Mouse (Mus musculus) layer of hippocampus, postnatal 36 days (tissue): ENCODE data around the gene Prkar1b. TPM values are rescaled to one million over a fixed set of nuclear protein-coding genes. Genes with fewer than 3 reads are reported as not detected.

Experiments used
- DNase-seq, 2 experiments: peaks; one replicate each; pipeline ENCODE4 v3.0.0; 2022
- total RNA-seq, 2 experiments: library from RNA; stranded (reverse); gene quantifications; 2 replicates each; pipeline ENCODE4 v1.2.3; 2021

The Prkar1b gene
- total RNA-seq, 2 experiments from 2014 or later: 397 to 416 TPM

DNA sequence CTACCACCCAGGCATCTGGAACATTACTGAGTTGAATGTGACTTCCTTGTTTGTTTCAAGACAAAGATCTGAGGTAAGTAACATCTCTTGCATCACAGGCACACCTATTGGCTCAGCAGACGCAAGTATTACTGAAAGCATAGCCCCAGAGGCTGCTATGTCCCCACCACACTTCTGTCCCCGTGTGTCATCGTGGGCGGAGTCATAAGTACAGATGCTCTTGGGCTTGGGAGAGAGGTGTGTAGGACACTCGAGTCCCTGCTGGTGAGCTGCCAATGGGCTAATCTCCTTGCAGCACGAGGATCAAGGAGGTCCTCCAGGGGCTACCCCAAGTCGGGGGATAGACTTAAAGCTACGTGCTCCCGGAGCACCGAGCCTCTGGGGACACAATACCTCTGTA, 96.6 kb downstream of the Prkar1b start:
- DNase-seq: no peak

DNA sequence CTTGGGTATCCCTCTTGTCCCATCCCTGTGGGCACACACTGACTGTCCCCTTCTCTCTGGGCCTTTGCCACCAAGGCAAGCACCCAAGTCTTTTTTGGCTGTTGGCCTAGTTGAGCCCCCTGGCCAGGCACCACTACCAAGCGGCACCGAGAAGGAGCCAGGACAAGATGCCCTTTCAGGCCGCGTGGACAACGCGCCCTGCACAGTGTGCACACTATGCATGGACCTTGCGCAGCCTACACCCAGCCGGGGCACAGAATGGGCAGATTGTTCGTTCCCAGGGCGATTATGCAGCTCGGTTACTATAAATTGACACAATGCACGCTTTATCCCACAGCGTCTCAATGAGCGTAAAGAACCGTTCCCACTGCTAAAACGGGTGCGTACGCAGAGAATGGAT, 98.5 kb downstream of the Prkar1b start:
- DNase-seq: peak; percentile 70 to 77

DNA sequence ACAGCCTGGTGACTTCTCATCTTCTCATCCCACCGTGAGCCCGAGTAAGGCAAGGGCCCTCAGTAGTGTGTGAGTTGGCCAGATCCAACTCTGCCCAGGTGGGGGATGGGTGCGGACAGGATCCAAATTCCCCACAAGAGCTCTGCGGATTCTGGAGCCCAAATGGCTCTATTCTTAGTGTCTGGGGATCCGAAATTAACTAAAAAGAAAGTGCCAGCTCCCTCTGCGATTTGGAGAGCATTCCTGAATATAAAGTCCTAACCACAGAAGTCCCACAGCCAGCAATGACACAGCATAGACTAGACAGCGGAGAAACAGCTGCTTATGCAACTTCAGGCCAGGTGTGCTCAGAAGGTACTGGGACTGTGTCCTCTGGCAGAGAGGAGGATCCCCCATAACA, 100.4 kb downstream of the Prkar1b start:
- no peak for DNase-seq

DNA sequence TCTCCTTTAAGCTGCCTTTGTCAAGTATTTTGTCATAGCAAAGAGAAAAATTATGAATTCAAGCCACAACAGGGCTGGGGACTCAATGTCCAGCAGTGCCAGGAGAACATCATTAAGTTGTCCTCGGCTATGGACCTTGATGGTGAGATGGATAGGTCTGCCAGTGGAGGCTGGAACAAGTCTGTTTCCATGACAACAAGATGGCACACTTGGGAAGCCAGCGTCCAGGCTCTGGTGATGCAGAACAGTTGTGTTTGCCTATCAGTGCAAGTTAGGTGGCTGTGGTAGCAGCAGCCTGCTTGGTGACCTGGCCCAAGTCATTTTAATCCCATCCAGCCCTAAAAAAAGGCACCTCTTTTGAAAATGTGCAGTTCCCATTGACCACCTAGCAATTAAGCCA, 102.6 kb downstream of the Prkar1b start:
- no peak for DNase-seq

DNA sequence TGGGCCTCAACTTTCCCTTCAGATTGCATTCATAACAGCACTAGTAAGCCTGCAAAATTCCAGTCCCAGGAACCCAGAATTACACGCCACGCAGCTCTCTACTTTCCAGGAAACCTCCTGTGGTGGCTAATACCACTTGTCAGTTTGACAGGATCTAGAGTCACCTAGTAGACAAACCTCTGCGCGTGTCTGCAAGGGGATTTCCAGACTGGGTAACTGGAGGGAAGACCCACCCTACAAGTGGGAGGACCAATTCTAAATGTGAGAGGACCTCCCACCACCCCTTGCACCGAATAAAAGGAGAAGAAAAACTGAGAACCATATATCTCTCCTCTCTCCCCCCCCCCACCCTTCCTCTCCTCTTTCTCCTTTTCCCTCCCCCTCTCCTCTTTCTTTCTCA, 103.2 kb downstream of the Prkar1b start:
- no peak for DNase-seq

DNA sequence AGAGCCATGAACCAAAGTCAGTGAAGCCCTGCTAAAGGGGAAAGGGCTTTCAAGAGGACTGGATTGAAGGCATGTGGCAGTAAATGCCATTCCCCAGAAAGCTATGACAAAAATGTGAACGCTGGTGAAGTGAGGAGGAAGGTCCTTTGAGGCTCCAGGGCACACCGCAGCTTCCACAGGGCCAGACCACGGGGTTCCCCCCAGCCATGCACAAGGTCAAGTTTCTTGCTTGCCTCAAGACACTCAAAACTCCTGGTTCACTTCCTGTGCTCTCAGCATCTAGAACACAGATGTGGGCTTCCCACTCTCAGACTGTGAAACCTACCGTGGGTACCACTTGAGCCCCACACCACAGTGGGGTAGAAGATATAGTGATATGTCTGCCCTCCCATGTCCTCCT, 106.3 kb downstream of the Prkar1b start:
- DNase-seq: no peak

DNA sequence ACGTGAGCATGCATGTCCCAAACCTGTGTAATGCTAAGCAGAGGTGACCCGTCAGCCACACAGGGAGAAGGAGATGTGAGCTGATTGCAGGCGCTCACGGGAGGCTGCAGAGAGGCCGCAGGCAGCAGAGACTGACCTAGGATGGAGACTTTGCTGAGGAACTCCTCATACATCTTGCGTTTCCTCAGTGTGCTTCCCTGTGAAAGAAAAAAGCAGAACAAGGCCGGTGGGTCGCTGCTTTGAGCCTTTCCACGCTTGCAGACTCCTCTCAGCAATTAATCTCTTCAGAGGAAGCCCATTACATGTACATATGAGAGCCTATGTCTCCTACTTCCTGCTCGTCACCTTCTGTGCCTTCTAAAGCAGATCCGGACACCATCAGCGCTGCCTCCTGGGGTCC, 107.5 kb downstream of the Prkar1b start:
- no peak for DNase-seq

DNA sequence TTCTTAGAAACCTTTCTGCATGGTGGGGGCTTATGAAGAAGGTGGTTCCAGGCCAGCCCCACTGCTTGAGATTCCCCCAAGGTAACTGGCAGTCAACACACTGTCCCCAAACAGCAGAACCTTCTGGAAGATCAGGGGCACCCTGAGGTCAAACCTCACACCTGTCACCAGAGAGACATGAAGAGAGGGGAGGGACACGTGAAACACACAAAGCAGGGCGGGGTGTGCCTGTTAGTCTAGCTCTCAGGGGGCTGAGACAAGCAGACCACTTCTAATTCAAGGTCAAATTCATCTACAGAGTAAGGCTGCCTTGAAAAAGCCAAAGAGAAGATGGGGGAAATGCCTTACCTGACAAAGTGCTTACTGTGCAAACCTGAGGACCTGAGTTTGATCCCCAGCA, 114.6 kb downstream of the Prkar1b start:
- DNase-seq: no peak

DNA sequence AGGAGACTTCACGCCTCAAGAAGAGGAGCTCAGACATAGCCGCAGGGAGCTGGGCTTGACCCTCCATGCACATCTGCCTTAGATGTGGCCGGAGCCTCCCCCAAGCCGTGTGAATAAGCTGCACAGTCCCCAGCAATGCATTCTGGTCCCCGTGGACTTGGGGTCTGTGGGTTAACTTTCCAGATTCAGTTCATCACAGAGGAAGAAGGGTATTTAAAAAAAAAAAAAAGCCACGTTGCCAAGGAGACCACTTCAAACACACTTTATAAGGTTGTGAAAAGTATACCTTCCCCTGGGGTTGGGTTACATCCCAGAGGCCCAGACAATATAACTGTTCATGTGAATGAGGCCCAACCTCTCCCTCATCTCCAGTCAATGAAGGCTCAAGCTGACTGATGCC, 115.1 kb downstream of the Prkar1b start:
- no peak for DNase-seq

DNA sequence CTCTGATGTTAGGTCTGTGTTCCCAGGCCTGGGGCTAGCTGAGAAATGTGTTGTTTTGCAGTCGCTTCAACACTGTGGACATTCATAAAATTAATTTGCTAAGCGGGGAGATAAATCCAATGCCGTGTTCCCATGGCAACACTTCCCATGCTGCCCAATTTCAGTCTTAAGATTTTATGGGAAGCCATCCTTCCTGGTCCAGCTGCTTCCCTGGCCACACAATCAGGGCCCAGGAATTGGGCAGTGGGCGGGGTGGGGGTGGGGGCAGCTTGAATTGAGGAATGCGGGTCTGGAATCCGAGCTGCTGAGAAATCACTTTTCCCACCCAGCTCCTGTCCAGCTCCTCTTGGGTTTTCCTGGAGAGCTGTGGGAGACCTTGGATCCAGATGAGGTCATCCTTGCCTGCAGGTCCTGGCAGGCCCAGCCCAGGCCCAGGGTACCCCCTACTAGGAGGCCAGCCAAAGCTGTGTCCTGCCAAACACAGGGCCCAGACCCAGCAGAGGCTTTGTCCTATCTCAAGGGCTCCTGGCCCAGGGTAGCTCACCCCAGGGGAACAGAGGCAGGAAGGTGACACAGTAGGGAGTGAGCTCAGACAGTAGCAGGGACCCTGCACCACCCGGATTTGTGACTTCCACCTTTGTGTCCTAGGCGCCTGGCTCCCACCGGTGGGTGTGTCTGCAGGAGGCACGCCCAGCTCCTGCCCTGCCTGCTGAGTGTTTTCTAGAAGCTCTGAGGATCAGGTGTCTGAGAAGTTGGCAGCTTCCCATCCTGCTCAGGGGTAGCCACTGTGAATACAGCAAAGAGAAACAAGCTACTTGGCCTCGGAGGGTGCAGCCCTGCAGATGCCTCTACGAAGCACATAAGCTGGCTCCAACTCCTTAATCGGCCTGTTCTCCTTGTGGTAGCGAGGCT, 116.1 kb downstream of the Prkar1b start:
- DNase-seq: no peak

DNA sequence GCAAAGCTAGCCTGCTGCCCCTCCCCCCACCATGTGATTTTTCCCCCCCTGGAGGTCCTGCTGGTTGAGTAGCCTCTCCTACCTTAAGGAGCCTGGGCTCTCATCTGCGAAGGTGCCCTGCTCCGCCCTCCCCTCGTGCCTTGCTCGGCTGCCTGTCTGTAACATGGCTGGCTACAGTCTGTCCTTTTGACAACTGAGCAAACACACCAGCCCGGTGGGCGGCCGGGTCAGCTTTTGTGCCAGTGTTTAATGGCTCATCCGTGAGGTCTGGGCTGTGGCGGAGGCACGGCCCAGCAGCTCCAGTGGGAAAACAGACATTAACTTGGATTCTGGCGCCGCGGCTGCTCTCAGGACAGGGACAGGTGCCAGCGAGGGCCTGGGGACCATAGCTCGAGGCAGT, 122.2 kb downstream of the Prkar1b start:
- DNase-seq: no peak

DNA sequence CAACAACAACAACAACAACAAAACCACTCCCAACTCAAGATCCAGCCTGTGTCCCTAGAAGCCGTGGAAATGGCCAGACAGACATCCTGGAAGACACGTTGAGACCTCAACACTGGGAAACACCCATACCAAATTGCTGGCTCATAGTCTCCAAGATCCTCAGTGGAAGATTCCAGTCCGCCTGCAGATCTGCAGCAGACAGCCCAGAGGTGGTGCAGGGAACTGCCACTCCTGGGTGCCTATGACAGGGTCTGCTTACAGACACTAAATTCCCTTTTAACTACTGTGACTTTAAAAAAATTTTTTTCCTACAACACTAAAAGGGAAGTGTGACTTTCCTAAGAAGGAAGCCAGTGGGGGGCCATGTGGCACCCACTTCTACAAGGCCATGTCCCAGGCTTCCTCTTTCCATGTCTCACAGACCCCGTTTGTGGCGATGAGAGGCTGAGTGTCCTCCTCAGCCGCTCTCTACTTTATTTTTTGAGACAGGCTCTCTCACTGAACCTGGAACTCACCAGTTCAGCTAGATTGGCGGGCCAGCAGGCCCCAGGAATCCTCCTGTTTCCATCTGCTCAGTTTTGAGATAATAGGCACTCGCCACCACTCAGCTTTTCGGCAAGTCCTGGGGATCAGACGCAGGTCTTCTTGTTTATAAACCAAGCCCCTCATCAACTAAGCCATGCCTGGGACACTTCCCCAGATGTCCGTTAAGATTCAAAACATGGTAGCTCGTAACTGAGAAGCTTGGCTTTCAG, 125.3 kb downstream of the Prkar1b start:
- no peak for DNase-seq

DNA sequence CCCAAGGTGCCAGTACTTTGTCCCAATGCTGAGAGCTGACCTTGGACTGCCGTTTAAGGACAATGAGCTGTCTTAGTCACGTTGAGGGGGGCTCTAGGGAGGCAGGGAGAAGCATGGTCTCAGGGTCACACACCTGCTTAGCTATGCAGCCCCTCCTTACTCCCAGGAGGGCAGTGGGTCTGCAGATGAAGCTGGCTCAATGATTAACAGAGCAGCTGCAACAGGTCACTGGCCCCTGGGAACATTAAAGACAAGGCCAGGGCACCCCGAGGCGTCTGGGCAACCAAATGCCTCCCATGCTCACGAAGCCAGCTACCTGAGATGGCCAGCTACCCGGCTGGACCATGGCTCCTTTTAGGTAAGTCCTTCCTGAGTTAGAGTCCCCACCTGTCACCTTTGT, 129.2 kb downstream of the Prkar1b start:
- DNase-seq: no peak

DNA sequence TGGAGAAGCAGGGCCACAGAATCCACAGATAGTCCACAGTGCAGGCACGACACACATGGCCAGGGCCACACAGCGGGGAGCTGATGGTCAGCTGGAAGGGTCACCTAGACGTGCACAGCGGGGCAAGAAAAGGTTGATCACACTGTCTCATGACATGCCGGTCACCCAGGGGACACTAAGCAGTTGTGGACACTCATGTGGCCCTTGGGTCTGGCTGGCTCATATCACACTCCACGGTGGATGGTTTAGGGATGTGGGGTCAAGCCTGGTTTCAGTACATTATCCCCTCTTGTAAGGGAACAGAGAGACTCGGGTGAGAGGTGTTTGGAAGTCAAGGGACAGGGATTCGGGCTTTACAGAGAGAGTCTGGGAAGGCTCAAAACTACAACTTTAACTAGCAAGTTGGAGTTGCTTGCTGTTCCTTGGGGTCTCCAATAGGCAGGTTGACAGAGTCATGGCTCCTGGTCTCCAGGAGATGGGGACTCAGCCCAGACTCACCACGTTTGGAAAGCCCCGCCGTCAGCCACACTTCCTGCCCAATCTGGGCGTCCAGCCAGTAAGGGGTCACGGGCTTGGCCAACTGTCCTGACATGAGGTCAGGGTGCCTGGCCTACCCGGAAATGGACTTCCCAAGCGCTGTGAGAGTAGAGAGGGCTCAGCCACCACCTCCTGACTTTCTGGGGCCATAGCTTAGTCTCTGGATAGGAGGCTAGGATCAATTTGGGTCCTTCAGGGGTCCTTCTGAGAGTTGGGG, 132.3 kb downstream of the Prkar1b start:
- DNase-seq: no peak

DNA sequence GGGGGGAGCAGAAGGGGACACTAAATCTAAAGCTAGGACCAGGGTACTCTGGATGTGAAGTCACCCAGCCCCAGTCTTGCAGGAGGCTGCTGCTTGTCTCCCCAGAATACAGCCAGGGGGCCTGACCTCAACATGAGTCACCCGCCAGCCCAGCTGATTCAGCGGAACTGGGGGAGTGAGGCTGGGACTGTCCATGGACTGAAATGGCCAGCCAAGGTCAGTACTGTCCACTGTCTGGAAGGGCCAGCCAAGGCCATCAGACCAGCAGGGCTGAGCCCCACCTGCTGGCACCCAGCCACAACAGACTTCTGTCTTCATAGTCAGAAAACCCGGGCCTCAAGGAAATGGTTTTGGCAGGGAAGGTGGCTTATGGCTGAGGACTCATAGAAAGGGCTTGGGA, 134.7 kb downstream of the Prkar1b start:
- DNase-seq: no peak

DNA sequence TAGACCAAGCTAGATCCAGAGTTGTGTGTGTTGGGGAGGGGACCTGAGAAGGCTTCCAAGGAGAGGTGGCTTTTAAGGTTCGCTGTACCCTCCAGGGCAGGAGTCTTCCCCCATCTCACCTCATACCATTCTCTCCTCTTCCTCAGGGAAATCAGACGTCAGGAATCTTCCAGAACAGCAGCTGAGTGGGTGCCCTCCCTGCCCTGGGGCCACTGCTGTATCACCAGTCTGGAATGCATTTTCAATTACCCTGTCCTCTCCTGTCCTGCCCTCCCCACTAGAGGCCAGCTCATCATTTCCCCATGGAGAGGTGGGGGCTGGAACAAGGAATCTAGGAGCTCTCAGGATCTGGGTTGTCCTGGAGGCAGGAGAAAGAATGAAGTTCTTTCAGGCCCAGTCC, 139.2 kb downstream of the Prkar1b start:
- DNase-seq: no peak

DNA sequence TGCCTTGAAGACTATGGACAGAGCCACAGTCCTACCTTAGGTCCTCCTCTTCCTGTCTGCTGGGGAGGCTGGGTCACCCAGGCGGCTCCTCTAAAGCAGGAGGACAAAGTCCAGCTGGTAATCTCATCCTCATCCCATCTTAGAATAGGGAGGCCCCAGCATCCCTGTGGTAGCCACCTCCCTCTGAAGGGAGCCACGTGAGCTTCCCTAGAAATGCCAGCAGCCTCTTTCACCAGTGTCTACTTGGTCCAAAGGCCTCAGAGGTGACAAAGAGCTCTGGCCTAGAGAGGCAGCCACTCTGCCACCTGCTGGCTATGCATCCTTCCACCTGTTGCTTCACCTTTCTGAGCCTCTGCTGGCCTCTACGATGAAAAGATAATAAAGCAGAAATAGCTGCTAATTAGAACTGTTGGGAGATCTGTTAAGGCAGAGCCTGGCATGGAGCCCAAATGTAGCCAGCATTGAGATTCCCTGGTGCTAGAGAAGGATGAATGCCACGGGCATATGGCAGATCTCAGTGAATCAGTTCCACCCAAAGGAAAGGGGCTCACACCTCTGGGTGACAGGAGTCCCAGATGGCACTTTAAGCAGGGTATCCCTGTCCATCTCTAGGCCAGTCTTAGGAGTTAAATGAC, 142.5 kb downstream of the Prkar1b start:
- no peak for DNase-seq

DNA sequence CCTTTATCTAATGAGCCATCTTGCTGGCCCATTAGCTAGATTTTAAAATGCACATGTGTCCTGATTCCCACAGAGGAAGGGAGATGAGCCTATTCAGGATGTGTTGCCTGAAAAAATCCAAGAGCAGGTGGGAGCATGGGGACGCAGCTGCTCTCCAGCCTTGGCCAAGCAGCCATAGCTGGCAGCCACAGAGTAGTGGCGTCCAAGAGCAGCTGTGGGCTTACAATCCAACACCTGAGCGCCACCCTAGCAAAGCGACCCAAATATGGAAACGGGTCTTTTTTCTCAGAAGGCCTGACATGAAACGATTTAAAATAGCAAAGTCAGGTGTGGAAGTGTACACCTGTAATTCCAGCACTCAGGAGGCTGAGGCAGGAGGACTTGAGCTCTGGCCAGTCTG, 145.2 kb downstream of the Prkar1b start:
- no peak for DNase-seq

DNA sequence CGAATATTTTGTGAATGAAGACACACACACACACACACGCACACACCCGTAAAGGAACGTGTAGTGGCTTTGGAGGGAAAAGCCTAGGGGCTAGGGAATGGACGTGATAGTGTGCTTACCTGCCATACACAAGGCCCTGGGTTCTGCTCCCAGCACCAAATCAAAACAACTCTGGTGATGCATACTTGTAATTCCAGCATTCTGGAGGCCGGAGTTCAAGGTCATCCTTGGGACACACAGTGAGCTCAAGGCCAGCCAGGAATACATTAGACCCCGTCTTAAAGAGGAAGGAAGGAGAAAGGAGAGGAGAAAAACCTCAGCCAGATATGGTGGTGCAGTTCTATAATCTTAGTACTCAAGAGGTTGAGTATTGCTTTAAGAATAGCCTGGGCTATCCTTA, 150.1 kb downstream of the Prkar1b start:
- DNase-seq: no peak

DNA sequence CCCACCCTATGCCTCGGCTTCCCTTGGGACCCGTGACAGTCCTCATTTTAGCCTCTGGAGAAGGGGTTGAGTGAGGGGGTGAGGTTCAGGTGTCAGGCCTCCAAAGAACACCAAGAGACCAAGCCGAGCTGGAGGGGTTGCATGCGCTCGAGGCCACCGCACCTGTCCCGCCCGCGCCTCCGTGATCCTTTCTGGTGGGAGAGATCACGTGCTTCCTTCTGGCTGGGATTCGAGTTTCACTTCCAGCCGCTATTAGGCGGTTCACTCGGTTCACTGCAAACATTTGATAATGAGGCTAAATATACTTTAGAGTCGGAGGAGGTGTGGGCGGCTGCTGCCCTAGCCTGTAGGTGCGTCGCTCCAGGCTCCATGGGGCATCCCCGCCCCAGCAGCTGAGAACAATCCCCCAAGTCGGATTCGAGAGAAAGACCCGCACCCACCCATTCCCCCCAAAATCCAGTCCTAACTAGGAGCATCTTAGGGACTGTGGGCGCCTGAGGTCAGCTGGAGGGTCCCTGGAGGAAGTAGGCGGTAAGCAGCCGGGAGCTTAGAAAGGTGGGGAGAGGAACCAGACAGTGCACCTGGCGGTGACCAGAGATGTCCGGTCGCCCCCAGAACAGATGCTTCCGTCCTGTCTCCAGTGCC, 151.7 kb downstream of the Prkar1b start:
- DNase-seq: peak; percentile 38 to 42

DNA sequence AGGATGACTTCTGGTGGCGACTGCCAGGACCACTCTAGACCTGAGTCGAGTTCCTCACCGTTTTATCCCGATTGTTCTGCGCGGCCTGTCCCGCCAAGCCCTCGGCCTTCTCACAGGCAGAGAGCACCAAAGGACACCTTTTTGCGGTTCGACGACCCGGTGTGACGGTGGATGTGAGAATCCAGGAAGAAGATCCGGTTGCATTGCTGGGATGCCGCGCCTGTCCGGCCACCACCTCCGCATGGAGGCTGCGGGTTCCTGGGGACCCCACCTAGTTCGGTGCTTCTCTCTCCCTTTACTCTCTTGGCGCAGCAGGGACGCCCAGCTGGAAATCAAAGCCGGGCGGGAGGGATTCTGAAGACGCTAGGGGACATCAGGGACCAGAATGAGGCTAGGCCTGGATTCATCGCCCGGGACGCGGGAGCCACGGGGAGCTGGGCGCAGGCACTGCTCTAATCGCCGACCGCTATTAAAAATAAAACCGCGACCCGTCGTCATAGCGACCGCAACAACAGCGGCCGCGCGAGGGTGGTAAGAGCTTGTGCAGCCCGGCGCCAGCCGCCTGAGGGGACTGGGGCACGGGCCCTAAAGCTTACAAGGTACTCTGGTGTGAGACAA, 152.5 kb downstream of the Prkar1b start, which contains the start of gene Pdgfa:
Gene Pdgfa (minus strand): TSS at position 200 of the 618 bp plus-strand sequence.
- DNase-seq: peak; percentile 47 to 51
